ENCODE assay signal across 27 mouse cellular contexts in the genomic region with DNA sequence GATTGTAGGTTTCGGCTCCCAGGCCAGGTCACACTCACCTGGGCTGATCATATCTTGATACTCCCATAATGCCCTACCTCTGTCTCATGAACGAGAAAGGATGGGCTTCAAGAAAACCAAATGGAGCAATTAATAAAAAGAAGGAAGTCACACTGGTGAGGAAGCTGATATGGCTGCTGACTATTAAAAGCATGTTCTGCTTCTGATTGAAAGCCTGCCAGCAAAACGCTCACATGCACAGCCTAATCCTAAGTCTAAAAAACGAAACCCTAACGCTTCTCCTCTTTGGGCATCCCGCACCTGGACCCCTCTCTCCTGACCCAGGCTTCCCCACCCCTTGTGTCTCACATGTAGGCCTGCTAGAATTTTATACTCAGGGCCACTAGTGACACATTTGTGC.
DNase-seq lines count a peak whose midpoint lies in the region; ATAC-seq and TF ChIP-seq lines count a peak whose summit lies in the region.
"Had no signal": no experiment of that assay in that cellular context is flagged by ENCODE, and none has a peak within 500 bp of the region (broad histone marks: within the 10 kb centered on the region; RNA-seq: fewer than 3 reads in every experiment).

No protein-coding gene starts in this region.

- H3K27ac ChIP-seq in bone marrow macrophage, adult 2 months (ENCODE audit: insufficient read depth, low read depth, low read length) = peak overlapping the region; percentile 48
- H3K27ac ChIP-seq: embryonic facial prominence, embryonic 10.5 days; embryonic facial prominence, embryonic 13.5 days; forebrain, embryonic 12.5 days; forebrain, embryonic 15.5 days; gastrocnemius, adult 2 months; heart, embryonic 13.5 days; hindbrain, embryonic 12.5 days; hindbrain, embryonic 15.5 days had no signal

- ATAC-seq in granulocyte monocyte progenitor cell, adult 5-6 weeks (replicated peaks; ENCODE audit: poor library complexity, severe bottlenecking) = peak; percentile 35
- ATAC-seq in megakaryocyte, adult 5-6 weeks (ENCODE audit: poor library complexity, severe bottlenecking) = peak; percentile 64
- ATAC-seq: forebrain, embryonic 15.5 days; Patski had no signal

- no peak for TF ChIP-seq POLR2A in bone marrow macrophage, adult 2 months (IDR thresholded peaks at IDR 0.05; ENCODE audit: borderline replicate concordance, low read depth, low read length)

- peak; percentile 11 to 35 for DNase-seq in heart, adult 18-20 months
- no peak for DNase-seq in heart, adult 8-10 months (ENCODE audit: low spot score)
- DNase-seq in adrenal gland, postnatal 25 days = no peak
- DNase-seq in adrenal gland, adult 2 months = no peak
- no peak for DNase-seq in cerebellum, adult 18-20 months
- DNase-seq: adrenal gland, postnatal 14 days; B cell, adult 2 months; cerebellum, adult 2 months; cerebellum, adult 9-11 months; cerebellum, postnatal 25 days; embryo, embryonic 11 days; gastrocnemius, adult 2 months; gastrocnemius, postnatal 14 days; heart, postnatal 4 days; kidney, adult 11 months had no signal

- H3K4me3 ChIP-seq in bone marrow macrophage, adult 2 months (ENCODE audit: insufficient read depth, low read length) = no peak overlapping the region
- H3K4me3 ChIP-seq: embryonic facial prominence, embryonic 10.5 days; embryonic facial prominence, embryonic 13.5 days; erythroblast, embryonic 14.5 days; forebrain, embryonic 12.5 days; forebrain, embryonic 15.5 days; gastrocnemius, adult 2 months; heart, embryonic 13.5 days; hindbrain, embryonic 12.5 days; hindbrain, embryonic 15.5 days had no signal

- no peak for TF ChIP-seq CTCF in bone marrow macrophage, adult 2 months (IDR thresholded peaks at IDR 0.05; ENCODE audit: low read depth, low read length)

- H3K4me1 ChIP-seq in bone marrow macrophage, adult 2 months (ENCODE audit: control insufficient read depth, insufficient read depth, low read length) = peaks cover 25% of the 10 kb centered on the region
- H3K4me1 ChIP-seq: embryonic facial prominence, embryonic 10.5 days; embryonic facial prominence, embryonic 13.5 days; forebrain, embryonic 12.5 days; forebrain, embryonic 15.5 days; heart, embryonic 13.5 days; hindbrain, embryonic 12.5 days; hindbrain, embryonic 15.5 days had no signal

Comparison
In these comparisons a context has a peak if more than half of its experiments do, and no peak if none do; other contexts are left out.
1. DNase-seq: peak in heart, adult 18-20 months (2 of 2); none in heart, adult 8-10 months (single experiment), adrenal gland, postnatal 25 days (single experiment), adrenal gland, adult 2 months (single experiment) and cerebellum, adult 18-20 months (0 of 2).